Mouse (Mus musculus) C2C12 (cell line): ENCODE measurements around the gene Zfp14. TPM values are rescaled to one million over a fixed set of nuclear protein-coding genes. Genes with fewer than 3 reads are reported as not detected.

Source experiments
- H3K27me3 ChIP-seq: one replicate; pipeline ENCODE4 v1.6.1; 2011; ENCODE audit not compliant: control insufficient read depth, insufficient read depth, insufficient read length
- H3K36me3 ChIP-seq: one replicate; pipeline ENCODE4 v1.6.1; 2011; ENCODE audit not compliant: control insufficient read depth, insufficient read depth
- H3K4me3 ChIP-seq: one replicate; pipeline ENCODE4 v1.5.1; 2011; ENCODE audit warnings: mild to moderate bottlenecking, control low read depth; ENCODE audit not compliant: poor library complexity, insufficient read depth, severe bottlenecking
- H3K79me2 ChIP-seq: one replicate; pipeline ENCODE4 v1.6.1; 2011; ENCODE audit not compliant: control insufficient read depth, insufficient read depth
- H3K79me3 ChIP-seq: one replicate; pipeline ENCODE4 v1.6.1; 2011; ENCODE audit warnings: low read depth, control low read depth
- H3ac ChIP-seq: one replicate; pipeline ENCODE3; 2011; ENCODE audit warnings: low read depth; ENCODE audit not compliant: control insufficient read depth, insufficient read length
- CEBPB ChIP-seq: IDR thresholded peaks from one replicate; pipeline ENCODE4 v1.6.1; 2011; ENCODE audit warnings: low read depth, mild to moderate bottlenecking, control low read depth, moderate library complexity
- CTCF ChIP-seq: IDR thresholded peaks from one replicate; pipeline ENCODE4 v1.5.1; 2011; ENCODE audit not compliant: control insufficient read depth, insufficient read depth, insufficient read length
- FOSL1 ChIP-seq: IDR thresholded peaks from one replicate; pipeline ENCODE4 v1.8.0; 2011; ENCODE audit warnings: mild to moderate bottlenecking, low read length; ENCODE audit not compliant: poor library complexity, insufficient read depth, severe bottlenecking
- MAX ChIP-seq: IDR thresholded peaks from one replicate; pipeline ENCODE4 v1.6.1; 2011; ENCODE audit warnings: mild to moderate bottlenecking, control low read depth
- MYOD1 ChIP-seq: IDR thresholded peaks from one replicate; pipeline ENCODE4 v1.6.1; 2011; ENCODE audit warnings: low read depth; ENCODE audit not compliant: control insufficient read depth, insufficient read length
- MYOG ChIP-seq: IDR thresholded peaks from one replicate; pipeline ENCODE4 v1.6.1; 2011; ENCODE audit not compliant: control insufficient read depth, insufficient read length; ENCODE audit errors: extremely low read depth
- USF1 ChIP-seq: IDR thresholded peaks from one replicate; pipeline ENCODE4 v1.6.1; 2011; ENCODE audit warnings: low read depth, mild to moderate bottlenecking, control low read depth, moderate library complexity
- polyA plus RNA-seq: library from polyadenylated mRNA; unstranded; fragments of >200 nt; fragmentation: generic; extraction: Trizol; gene quantifications from one replicate; pipeline ENCODE4 v1.2.1, GENCODE M21; 2012; ENCODE audit warnings: missing spikeins

Zfp14 gene
- polyA plus RNA-seq, 1 experiment: 0.40 TPM

DNA sequence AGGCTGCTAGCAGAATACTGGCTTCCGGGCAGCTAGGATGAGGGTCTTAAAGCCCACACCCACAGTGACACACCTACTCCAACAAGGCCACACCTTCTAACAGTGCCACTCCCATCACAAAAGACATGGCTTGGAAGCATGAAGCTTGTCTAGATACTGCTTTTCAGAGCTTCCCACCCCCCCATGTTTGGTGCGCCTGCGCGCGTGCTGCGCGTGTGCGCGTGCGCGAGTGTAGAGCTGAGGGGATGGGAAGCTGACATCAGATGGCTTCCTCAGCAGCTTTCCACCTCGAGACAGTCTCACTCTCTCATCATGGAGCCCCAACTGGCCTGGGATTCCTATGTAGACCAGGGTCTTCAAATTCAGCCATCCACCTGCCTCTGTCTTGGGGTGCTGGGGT, 16.8 kb downstream of the Zfp14 start:
- no peaks in the 10 kb centered on the region for H3K36me3 ChIP-seq
- no peak overlapping the region for H3ac ChIP-seq
- TF ChIP-seq MAX (no peak), MYOD1 (no peak)
- no peaks in the 10 kb centered on the region for H3K27me3 ChIP-seq
- no peak overlapping the region for H3K4me3 ChIP-seq
- no peaks in the 10 kb centered on the region for H3K79me3 ChIP-seq
- no peaks in the 10 kb centered on the region for H3K79me2 ChIP-seq

DNA sequence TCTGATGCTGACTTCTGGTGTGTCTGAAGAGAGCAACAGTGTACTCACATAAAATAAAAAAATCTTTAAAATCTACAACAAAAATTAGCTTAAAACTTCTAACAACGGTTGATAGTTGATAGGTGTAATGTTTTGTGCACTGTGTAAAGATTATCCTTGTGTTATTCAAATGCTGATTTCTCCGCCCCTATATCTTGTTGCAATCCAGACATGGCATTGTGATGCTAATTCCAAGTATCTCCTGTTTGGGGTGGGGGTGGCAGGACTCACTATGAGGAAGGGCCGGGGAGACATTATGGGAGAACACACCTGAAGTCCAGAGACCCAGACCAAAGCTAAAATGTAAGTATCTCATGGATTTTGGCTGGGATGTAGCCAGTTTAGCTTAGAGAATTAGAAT, 19.8 kb downstream of the Zfp14 start:
- Histone ChIP-seq H3K36me3 (peaks cover 10% of the 10 kb centered on the region), H3K4me3 (no peak overlapping the region), H3K79me3 (no peaks in the 10 kb centered on the region), H3K79me2 (no peaks in the 10 kb centered on the region), H3ac (no peak overlapping the region), H3K27me3 (no peaks in the 10 kb centered on the region)
- TF ChIP-seq CTCF: no peak
- no peak for TF ChIP-seq MYOG
- no peak for TF ChIP-seq USF1
- no peak for TF ChIP-seq MAX
- no peak for TF ChIP-seq MYOD1
- no peak for TF ChIP-seq CEBPB
- no peak for TF ChIP-seq FOSL1

DNA sequence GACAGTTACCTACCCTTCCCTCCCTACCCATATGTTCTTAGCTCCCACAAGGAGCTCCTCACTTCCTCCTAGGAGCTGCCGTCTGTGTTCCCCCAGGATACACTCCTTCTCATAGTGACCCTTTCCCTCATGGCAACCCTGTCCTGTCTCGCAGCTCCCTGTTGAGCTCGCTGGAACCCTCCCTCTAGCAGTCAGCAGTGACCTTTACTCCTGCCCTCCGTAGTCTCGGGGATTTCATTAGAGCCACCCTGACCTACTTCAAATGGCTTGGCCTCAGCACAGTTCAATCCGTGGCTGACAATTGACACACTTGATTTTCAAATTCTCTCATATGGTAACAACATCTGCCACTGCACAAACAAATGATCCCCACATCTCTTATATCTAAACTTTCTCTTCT, 20.5 kb downstream of the Zfp14 start:
- no peaks in the 10 kb centered on the region for H3K79me3 ChIP-seq
- TF ChIP-seq USF1: no peak
- TF ChIP-seq CEBPB: no peak
- TF ChIP-seq FOSL1: no peak
- TF ChIP-seq MYOD1: no peak
- TF ChIP-seq MYOG: no peak
- TF ChIP-seq MAX: no peak
- TF ChIP-seq CTCF: no peak
- no peaks in the 10 kb centered on the region for H3K27me3 ChIP-seq
- H3K36me3 ChIP-seq: peaks cover 17% of the 10 kb centered on the region
- H3K4me3 ChIP-seq: no peak overlapping the region
- no peak overlapping the region for H3ac ChIP-seq
- no peaks in the 10 kb centered on the region for H3K79me2 ChIP-seq

DNA sequence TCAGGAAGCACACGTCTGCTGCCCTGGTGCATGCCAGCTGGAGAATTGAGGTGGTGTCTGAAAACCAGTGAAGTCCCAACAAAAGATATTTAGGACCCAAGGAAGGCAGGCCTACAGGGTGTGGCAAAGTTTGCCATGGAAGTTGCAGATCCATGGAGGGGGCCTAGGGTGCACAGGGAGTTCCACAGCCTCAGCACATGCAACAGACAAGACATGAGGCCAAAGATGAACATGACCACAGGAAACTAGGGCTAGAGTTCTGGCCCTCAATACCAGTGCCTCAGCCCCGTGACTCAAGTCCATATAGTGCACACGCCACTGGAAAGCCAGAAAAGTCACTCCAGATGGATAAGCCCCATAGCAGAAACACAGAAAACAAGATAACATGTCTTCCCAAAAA, 22.6 kb downstream of the Zfp14 start:
- no peak overlapping the region for H3ac ChIP-seq
- TF ChIP-seq MYOG (no peak), MYOD1 (no peak), USF1 (no peak), MAX (no peak), FOSL1 (no peak), CEBPB (no peak)
- H3K27me3 ChIP-seq: no peaks in the 10 kb centered on the region
- H3K36me3 ChIP-seq: peaks cover 34% of the 10 kb centered on the region
- no peak overlapping the region for H3K4me3 ChIP-seq
- no peaks in the 10 kb centered on the region for H3K79me2 ChIP-seq
- peaks cover 2% of the 10 kb centered on the region for H3K79me3 ChIP-seq

DNA sequence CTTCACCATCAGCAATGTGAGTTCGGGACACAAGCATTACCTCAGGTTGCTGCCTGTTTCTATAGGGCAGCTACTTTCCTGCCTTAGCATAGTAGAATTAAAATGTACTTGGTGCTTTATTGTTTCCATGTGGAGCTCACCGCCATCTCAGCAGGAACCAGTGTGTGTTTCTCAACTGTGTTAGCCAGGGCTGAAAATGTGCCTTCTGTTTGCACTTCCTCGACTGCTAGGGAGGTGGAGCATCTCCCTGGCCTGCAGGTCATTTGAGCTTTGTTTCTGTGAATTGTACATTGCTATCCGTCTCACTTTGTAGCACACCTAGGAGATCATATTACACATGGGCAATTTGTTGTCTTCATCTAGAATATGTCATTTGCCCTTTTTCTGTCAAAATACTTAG, 23.8 kb downstream of the Zfp14 start:
- no peaks in the 10 kb centered on the region for H3K79me2 ChIP-seq
- H3K79me3 ChIP-seq: peaks cover 2% of the 10 kb centered on the region
- TF ChIP-seq CTCF: no peak
- TF ChIP-seq MAX: no peak
- TF ChIP-seq FOSL1: no peak
- no peak for TF ChIP-seq MYOD1
- TF ChIP-seq USF1: no peak
- TF ChIP-seq MYOG: no peak
- no peak for TF ChIP-seq CEBPB
- H3K36me3 ChIP-seq: peaks cover 47% of the 10 kb centered on the region
- no peaks in the 10 kb centered on the region for H3K27me3 ChIP-seq
- H3ac ChIP-seq: no peak overlapping the region
- no peak overlapping the region for H3K4me3 ChIP-seq

DNA sequence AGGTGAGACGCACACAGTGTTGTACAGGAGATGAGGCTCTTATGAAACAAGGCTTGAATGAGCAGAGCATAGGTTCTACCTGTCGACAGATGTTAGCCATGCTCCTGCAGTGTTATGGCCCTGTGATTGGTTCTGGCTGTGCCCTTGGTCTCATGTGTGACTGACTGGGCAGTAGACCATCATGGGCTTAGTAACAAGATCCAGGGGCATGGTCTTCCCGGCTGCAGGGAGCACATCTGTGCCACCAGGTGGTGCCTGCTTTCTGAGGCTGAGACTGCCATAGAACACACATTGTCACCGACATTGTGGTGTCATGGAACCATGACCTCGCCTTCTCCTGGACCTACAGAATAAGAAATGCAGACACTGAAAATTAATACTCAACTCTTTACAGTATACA, 25.8 kb downstream of the Zfp14 start:
- Histone ChIP-seq H3K4me3 (no peak overlapping the region), H3K79me2 (no peaks in the 10 kb centered on the region), H3K36me3 (peaks cover 56% of the 10 kb centered on the region), H3K27me3 (no peaks in the 10 kb centered on the region), H3ac (no peak overlapping the region), H3K79me3 (peaks cover 2% of the 10 kb centered on the region)
- no peak for TF ChIP-seq USF1
- TF ChIP-seq MAX: no peak
- TF ChIP-seq FOSL1: no peak

DNA sequence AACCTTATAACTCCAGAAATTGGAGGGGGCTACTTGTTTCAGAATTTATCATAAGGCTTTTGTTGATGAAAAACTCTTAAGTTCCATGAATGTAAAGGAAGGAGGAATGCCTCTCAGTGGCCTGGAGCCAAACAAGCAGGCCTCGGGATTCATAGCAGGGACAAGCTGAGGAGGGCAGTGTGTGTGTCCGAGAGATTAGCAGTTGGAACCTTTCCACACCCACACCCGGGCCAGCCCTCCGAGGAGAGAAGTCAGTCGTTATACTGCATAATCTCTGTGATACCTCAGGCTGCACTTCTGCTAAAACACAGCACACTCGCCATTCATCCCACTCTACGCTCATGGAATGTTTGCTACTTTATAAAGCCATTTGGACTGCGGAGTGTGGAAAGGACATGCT, 27.4 kb downstream of the Zfp14 start:
- TF ChIP-seq FOSL1: no peak
- TF ChIP-seq MYOD1: no peak
- TF ChIP-seq CEBPB: no peak
- no peak for TF ChIP-seq MAX
- H3K36me3 ChIP-seq: peaks cover 67% of the 10 kb centered on the region
- H3K79me2 ChIP-seq: no peaks in the 10 kb centered on the region
- no peaks in the 10 kb centered on the region for H3K27me3 ChIP-seq
- no peak overlapping the region for H3ac ChIP-seq
- H3K79me3 ChIP-seq: peaks cover 2% of the 10 kb centered on the region
- H3K4me3 ChIP-seq: no peak overlapping the region
